Mouse (Mus musculus) forebrain, embryonic 15.5 days (tissue): ENCODE results near the gene Ceacam3. TPM values are rescaled to one million over a fixed set of nuclear protein-coding genes. Genes with fewer than 3 reads are reported as not detected.
"Not testable (repeated sequence)": the region's sequence is repeated elsewhere in the genome, so short reads cannot be mapped to it uniquely, and the experiment has no call there.

Experiments used
- ATAC-seq: fragments of 200-750 bp; cut with Nextera tagmentation; replicated peaks from 2 replicates; pipeline ENCODE4 v1.8.0; 2017; ENCODE audit warnings: mild to moderate bottlenecking, moderate TSS enrichment, moderate library complexity
- H3K27ac ChIP-seq: fragments of 300-500 bp; sonication (generic); replicated peaks from 2 replicates; pipeline ENCODE4 v1.5.1; 2015; ENCODE audit warnings: mild to moderate bottlenecking, inconsistent platforms
- H3K27me3 ChIP-seq: fragments of 300-500 bp; sonication (generic); 2 replicates; pipeline ENCODE4 v1.6.1; 2015; ENCODE audit warnings: inconsistent platforms
- H3K36me3 ChIP-seq: fragments of 300-500 bp; sonication (generic); 2 replicates; pipeline ENCODE4 v1.6.1; 2015; ENCODE audit warnings: mild to moderate bottlenecking, inconsistent platforms
- H3K4me1 ChIP-seq: fragments of 300-500 bp; sonication (generic); 2 replicates; pipeline ENCODE4 v1.6.1; 2015; ENCODE audit warnings: inconsistent platforms
- H3K4me2 ChIP-seq: fragments of 300-500 bp; sonication (generic); replicated peaks from 2 replicates; pipeline ENCODE4 v1.6.1; 2015; ENCODE audit warnings: mild to moderate bottlenecking, inconsistent platforms
- H3K4me3 ChIP-seq: fragments of 300-500 bp; sonication (generic); 2 replicates; pipeline ENCODE4 v1.5.1; 2015; ENCODE audit warnings: mild to moderate bottlenecking, inconsistent platforms
- H3K9ac ChIP-seq: fragments of 300-500 bp; sonication (generic); replicated peaks from 2 replicates; pipeline ENCODE4 v1.6.1; 2015; ENCODE audit warnings: mild to moderate bottlenecking, inconsistent platforms
- H3K9me3 ChIP-seq: fragments of 300-500 bp; sonication (generic); 2 replicates; pipeline ENCODE4 v1.6.1; 2016; ENCODE audit warnings: inconsistent platforms
- WGBS: fragments of 180-500 bp; shearing (Covaris S2); methylation state at CpG from one replicate; pipeline ENCODE4 v1.1.7; 2015; ENCODE audit warnings: mixed read lengths; 5-methylcytosine and 5-hydroxymethylcytosine counted together
- polyA plus RNA-seq: library from polyadenylated mRNA; unstranded; fragments of >200 nt; fragmentation: Nextera tagmentation; extraction: Ambion mirVana; gene quantifications from 2 replicates; pipeline ENCODE4 v1.2.1, GENCODE M21; 2015

Gene Ceacam3
- polyA plus RNA-seq = 0.05 TPM in 1 of 2 replicates, not detected in the other

GRCm38 (mm10) chr7:17149931-17150330, at the start of gene Ceacam3:
TSS of gene Ceacam3 (plus strand) at chr7:17150282.
- Histone ChIP-seq H3K27me3 (no peaks in the 10 kb centered on the region), H3K27ac (no peak within 1 kb of the TSS), H3K4me3 (no peak within 1 kb of the TSS), H3K4me1 (no peaks in the 10 kb centered on the region), H3K9me3 (0 out of 2 replicates have a peak, but pooled peaks cover 3% of the 10 kb centered on the region), H3K36me3 (no peaks in the 10 kb centered on the region), H3K4me2 (no peak within 1 kb of the TSS), H3K9ac (no peak within 1 kb of the TSS)
- ATAC-seq = no peak
- 90% methylated on average over 2 of the region's 2 CpGs for WGBS

GRCm38 (mm10) chr7:17101631-17102030, 48.5 kb upstream of the Ceacam3 start:
- H3K4me2 ChIP-seq, H3K9me3 ChIP-seq, H3K4me1 ChIP-seq, H3K27me3 ChIP-seq, H3K27ac ChIP-seq, H3K4me3 ChIP-seq, H3K36me3 ChIP-seq, ATAC-seq, H3K9ac ChIP-seq: not testable (repeated sequence)
- WGBS = 89% methylated on average over 13 of the region's 13 CpGs

- Histone ChIP-seq H3K4me3 (no peak overlapping the region), H3K4me2 (no peak overlapping the region), H3K9me3 (no peaks in the 10 kb centered on the region), H3K36me3 (no peaks in the 10 kb centered on the region), H3K4me1 (no peaks in the 10 kb centered on the region), H3K9ac (no peak overlapping the region), H3K27ac (no peak overlapping the region), H3K27me3 (no peaks in the 10 kb centered on the region)
- ATAC-seq = no peak
- 97% methylated on average over 1 of the region's 1 CpGs for WGBS
Observed at GRCm38 (mm10) chr7:17135307-17135706, 14.8 kb upstream of the Ceacam3 start.

- H3K27ac ChIP-seq = no peak overlapping the region
- H3K36me3 ChIP-seq = no peaks in the 10 kb centered on the region
- WGBS = 40% methylated on average over 2 of the region's 2 CpGs
- H3K4me1 ChIP-seq = no peaks in the 10 kb centered on the region
- no peaks in the 10 kb centered on the region for H3K27me3 ChIP-seq
- ATAC-seq = no peak
- H3K9me3 ChIP-seq = 0 out of 2 replicates have a peak, but pooled peaks cover 3% of the 10 kb centered on the region
- H3K4me3 ChIP-seq = no peak overlapping the region
- H3K4me2 ChIP-seq = no peak overlapping the region
- no peak overlapping the region for H3K9ac ChIP-seq
Observed at GRCm38 (mm10) chr7:17155634-17156033, 5.6 kb downstream of the Ceacam3 start.

GRCm38 (mm10) chr7:17156885-17157677, 7.0 kb downstream of the Ceacam3 start:
- Histone ChIP-seq H3K36me3 (no peaks in the 10 kb centered on the region), H3K9me3 (0 out of 2 replicates have a peak, but pooled peaks cover 3% of the 10 kb centered on the region), H3K4me2 (no peak overlapping the region), H3K27me3 (no peaks in the 10 kb centered on the region), H3K9ac (no peak overlapping the region), H3K27ac (no peak overlapping the region), H3K4me1 (no peaks in the 10 kb centered on the region), H3K4me3 (no peak overlapping the region)
- ATAC-seq = no peak
- WGBS = 74% methylated on average over 3 of the region's 3 CpGs

- Histone ChIP-seq H3K4me1 (no peaks in the 10 kb centered on the region), H3K9me3 (no peaks in the 10 kb centered on the region), H3K9ac (no peak overlapping the region), H3K36me3 (no peaks in the 10 kb centered on the region), H3K27me3 (no peaks in the 10 kb centered on the region), H3K27ac (no peak overlapping the region), H3K4me2 (no peak overlapping the region), H3K4me3 (no peak overlapping the region)
- 91% methylated on average over 7 of the region's 7 CpGs for WGBS
- no peak for ATAC-seq
Observed at GRCm38 (mm10) chr7:17159011-17159410, 8.9 kb downstream of the Ceacam3 start.

- Histone ChIP-seq H3K4me1 (no peaks in the 10 kb centered on the region), H3K9ac (no peak overlapping the region), H3K4me2 (no peak overlapping the region), H3K36me3 (no peaks in the 10 kb centered on the region), H3K9me3 (no peaks in the 10 kb centered on the region; the same call in 1 of the 2 replicates), H3K4me3 (no peak overlapping the region), H3K27me3 (no peaks in the 10 kb centered on the region), H3K27ac (no peak overlapping the region)
- 87% methylated on average over 4 of the region's 4 CpGs for WGBS
- no peak for ATAC-seq
Observed at GRCm38 (mm10) chr7:17171827-17172226, 21.7 kb downstream of the Ceacam3 start.

- Histone ChIP-seq H3K9me3 (peaks cover 3% of the 10 kb centered on the region; the same call in 1 of the 2 replicates), H3K27me3 (no peaks in the 10 kb centered on the region), H3K36me3 (no peaks in the 10 kb centered on the region), H3K27ac (no peak within 1 kb of the TSS), H3K4me2 (no peak within 1 kb of the TSS), H3K4me3 (no peak within 1 kb of the TSS), H3K9ac (no peak within 1 kb of the TSS), H3K4me1 (no peaks in the 10 kb centered on the region)
- ATAC-seq = no peak
Observed at GRCm38 (mm10) chr7:17203177-17203576, 53.1 kb downstream of the Ceacam3 start, which contains the start of gene Psg29. TSS of gene Psg29 (plus strand) at chr7:17203477.

- no peaks in the 10 kb centered on the region for H3K36me3 ChIP-seq
- no peak overlapping the region for H3K27ac ChIP-seq
- H3K4me2 ChIP-seq = no peak overlapping the region
- no peaks in the 10 kb centered on the region for H3K27me3 ChIP-seq
- 63% methylated on average over 3 of the region's 3 CpGs for WGBS
- H3K4me3 ChIP-seq = no peak overlapping the region
- H3K9me3 ChIP-seq = peaks cover under 1% of the 10 kb centered on the region; the same call in 1 of the 2 replicates
- no peak overlapping the region for H3K9ac ChIP-seq
- H3K4me1 ChIP-seq = no peaks in the 10 kb centered on the region
- no peak for ATAC-seq
Observed at GRCm38 (mm10) chr7:17205530-17206184, 55.6 kb downstream of the Ceacam3 start.

Other genes with a start within 250 kb of the Ceacam3 start
- 0.13 and 0.29 TPM in 2 replicates for gene Ptgir, start 243.8 kb upstream of the Ceacam3 start, polyA plus RNA-seq
- gene Calm3, start 226.2 kb upstream of the Ceacam3 start, polyA plus RNA-seq = 291 and 305 TPM in 2 replicates
- gene Pnmal2, start 205.6 kb upstream of the Ceacam3 start, polyA plus RNA-seq = 87.4 and 102 TPM in 2 replicates
- 47.9 and 53.1 TPM in 2 replicates for gene Pnmal1, start 190.6 kb upstream of the Ceacam3 start, polyA plus RNA-seq
- 3.7 and 4.3 TPM in 2 replicates for gene Gm42372, start 167.2 kb upstream of the Ceacam3 start, polyA plus RNA-seq
- 6.8 and 7.0 TPM in 2 replicates for gene Ccdc8, start 157.6 kb upstream of the Ceacam3 start, polyA plus RNA-seq
- 103 and 111 TPM in 2 replicates for gene Ppp5c, start 122.4 kb upstream of the Ceacam3 start, polyA plus RNA-seq
- 4.3 and 4.9 TPM in 2 replicates for gene Hif3a, start 87.9 kb upstream of the Ceacam3 start, polyA plus RNA-seq
- gene Psg16, start 76.2 kb upstream of the Ceacam3 start, polyA plus RNA-seq = 1.7 and 2.7 TPM in 2 replicates
- gene Psg29, start 53.2 kb downstream of the Ceacam3 start, polyA plus RNA-seq = not detected in 2 replicates